Mouse (Mus musculus) midbrain, embryonic 10.5 days (tissue): ENCODE results near the gene Rbfox1. TPM values are rescaled to one million over a fixed set of nuclear protein-coding genes. Genes with fewer than 3 reads are reported as not detected.

Experiments used
- DNase-seq: peaks from one replicate; pipeline ENCODE4 v3.0.0-alpha.2; 2017; ENCODE audit warnings: low spot score
- H3K27ac ChIP-seq: fragments of 300-500 bp; sonication (generic); replicated peaks from 2 replicates; pipeline ENCODE4 v1.5.1; 2016; ENCODE audit warnings: mild to moderate bottlenecking
- H3K27me3 ChIP-seq: fragments of 300-500 bp; sonication (generic); 2 replicates; pipeline ENCODE4 v1.6.1; 2016; ENCODE audit warnings: low read depth, mild to moderate bottlenecking; ENCODE audit not compliant: poor library complexity, severe bottlenecking
- H3K36me3 ChIP-seq: fragments of 300-500 bp; sonication (generic); 2 replicates; pipeline ENCODE4 v1.6.1; 2016; ENCODE audit warnings: mild to moderate bottlenecking, moderate library complexity
- H3K4me1 ChIP-seq: fragments of 300-500 bp; sonication (generic); 2 replicates; pipeline ENCODE4 v1.6.1; 2016
- H3K4me3 ChIP-seq: fragments of 300-500 bp; sonication (generic); 2 replicates; pipeline ENCODE4 v1.5.1; 2016; ENCODE audit warnings: mild to moderate bottlenecking, moderate library complexity
- H3K9me3 ChIP-seq: fragments of 300-500 bp; sonication (generic); replicated peaks from 2 replicates; pipeline ENCODE4 v1.6.1; 2016; ENCODE audit warnings: mild to moderate bottlenecking
- WGBS: fragments of 180-500 bp; shearing (Covaris S2); methylation state at CpG from one replicate; pipeline ENCODE4 v1.1.7; 2016; 5-methylcytosine and 5-hydroxymethylcytosine counted together
- polyA plus RNA-seq: library from polyadenylated mRNA; unstranded; fragments of >200 nt; fragmentation: Nextera tagmentation; extraction: Ambion mirVana; gene quantifications from 2 replicates; pipeline ENCODE4 v1.2.1, GENCODE M21; 2016

Rbfox1 gene
- polyA plus RNA-seq, 1 experiment from 2014 or later, result 2.5 TPM

DNA sequence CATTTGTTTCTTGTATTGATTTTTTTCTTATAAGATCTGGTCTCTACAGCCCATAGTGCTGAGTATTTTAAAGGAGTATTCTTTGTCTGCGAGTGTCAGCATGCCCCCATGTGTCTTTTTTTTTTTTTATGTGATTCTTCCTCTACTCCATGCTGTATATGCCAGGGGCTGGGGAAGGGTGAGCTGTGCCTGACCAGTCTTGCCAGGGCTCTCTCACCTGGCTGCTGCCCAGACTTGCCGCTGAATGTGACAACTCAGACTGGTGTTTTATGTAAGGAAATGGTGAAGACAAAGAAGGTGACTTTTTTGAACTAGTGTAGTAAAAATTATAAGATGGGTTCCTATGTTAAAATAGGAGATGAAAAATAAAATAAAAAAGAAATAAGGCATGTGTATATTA is 1262.7 kb downstream of the Rbfox1 start:
- Histone ChIP-seq H3K4me3 (no peak overlapping the region), H3K4me1 (peaks cover 48% of the 10 kb centered on the region)

DNA sequence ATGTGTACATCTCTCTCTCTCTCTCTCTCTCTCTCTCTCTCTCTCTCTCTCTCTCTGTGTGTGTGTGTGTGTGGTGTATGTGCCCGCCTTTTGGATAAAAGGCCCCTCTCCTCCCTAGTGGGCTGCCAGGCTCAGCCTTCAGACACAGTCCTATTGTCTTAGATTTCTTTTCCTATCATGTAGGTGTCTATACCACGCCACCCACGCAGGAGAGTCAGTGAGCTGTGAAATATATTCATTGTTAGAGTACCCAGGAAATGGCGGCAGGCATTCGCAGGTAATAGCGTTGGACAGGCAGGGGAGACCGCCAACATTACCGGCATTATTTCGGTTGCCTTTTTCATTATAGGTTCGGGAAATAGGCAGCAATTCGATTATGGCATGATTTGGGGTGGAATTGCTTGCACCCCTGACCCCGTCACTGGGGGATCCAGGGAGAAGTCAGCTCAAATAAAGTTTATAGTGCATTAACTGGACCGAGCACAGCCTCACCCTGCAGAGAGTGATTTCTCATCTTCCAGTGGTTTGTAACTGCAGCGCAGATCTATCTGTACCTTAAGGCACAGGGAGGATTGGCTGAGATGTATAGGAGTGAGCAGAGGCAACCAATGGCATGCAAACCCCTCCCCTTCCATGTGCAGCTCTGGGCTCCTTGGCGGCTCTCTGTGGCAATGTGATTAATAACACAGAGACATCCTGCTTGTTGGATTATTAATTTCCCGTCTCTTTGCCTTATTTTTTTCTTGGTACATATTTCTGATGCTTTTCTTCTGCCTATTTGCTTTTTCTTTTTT is 1264.1 kb downstream of the Rbfox1 start:
- H3K27me3 ChIP-seq, result peaks cover 13% of the 10 kb centered on the region
- H3K36me3 ChIP-seq, result no peaks in the 10 kb centered on the region
- H3K4me3 ChIP-seq, result no peak overlapping the region
- no peaks in the 10 kb centered on the region for H3K9me3 ChIP-seq
- WGBS, result 80% methylated on average over 16 of the region's 16 CpGs
- peaks cover 52% of the 10 kb centered on the region for H3K4me1 ChIP-seq
- H3K27ac ChIP-seq, result no peak overlapping the region
- DNase-seq, result no peak

More for the DNA sequence above, 1262.7 kb downstream of the Rbfox1 start:
- WGBS, result 79% methylated on average over 2 of the region's 2 CpGs
- Histone ChIP-seq H3K27me3 (peaks cover 3% of the 10 kb centered on the region; the same call in 1 of the 2 replicates), H3K9me3 (no peaks in the 10 kb centered on the region), H3K36me3 (no peaks in the 10 kb centered on the region), H3K27ac (no peak overlapping the region)
- DNase-seq, result no peak

DNA sequence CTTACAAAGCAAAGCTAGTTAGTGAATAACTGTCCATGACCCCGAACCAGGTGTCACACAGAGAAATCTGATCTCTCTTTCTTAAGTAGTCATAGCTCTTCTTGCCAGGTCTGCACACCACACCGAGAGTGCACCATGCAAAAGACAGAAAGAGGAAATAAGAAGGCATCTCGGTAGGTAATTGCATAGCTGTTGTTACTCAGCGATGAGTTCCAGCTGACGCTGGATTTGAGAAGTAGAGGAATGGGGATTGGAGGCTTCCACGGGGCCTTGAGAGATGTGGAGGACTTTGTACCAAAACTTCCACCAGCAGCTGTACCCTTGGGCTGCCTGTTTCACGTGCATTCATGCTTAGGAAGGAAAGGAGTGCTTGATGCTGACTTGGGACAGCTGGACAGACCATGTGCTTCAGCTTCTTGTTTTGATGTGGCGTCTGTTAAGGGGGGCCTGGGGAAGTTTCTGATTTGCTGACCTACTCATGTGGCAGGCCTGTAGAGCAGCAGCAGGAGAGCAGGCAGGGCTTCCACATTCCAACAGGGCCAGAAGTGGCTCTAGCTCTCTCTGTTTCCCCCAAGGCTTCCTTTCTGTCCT is 1265.1 kb downstream of the Rbfox1 start:
- Histone ChIP-seq H3K27ac (no peak overlapping the region; the same call in 1 of the 2 replicates), H3K4me1 (peaks cover 51% of the 10 kb centered on the region), H3K9me3 (no peaks in the 10 kb centered on the region), H3K27me3 (peaks cover 22% of the 10 kb centered on the region), H3K36me3 (no peaks in the 10 kb centered on the region), H3K4me3 (no peak overlapping the region)
- WGBS, result 58% methylated on average over 8 of the region's 8 CpGs
- DNase-seq, result no peak

DNA sequence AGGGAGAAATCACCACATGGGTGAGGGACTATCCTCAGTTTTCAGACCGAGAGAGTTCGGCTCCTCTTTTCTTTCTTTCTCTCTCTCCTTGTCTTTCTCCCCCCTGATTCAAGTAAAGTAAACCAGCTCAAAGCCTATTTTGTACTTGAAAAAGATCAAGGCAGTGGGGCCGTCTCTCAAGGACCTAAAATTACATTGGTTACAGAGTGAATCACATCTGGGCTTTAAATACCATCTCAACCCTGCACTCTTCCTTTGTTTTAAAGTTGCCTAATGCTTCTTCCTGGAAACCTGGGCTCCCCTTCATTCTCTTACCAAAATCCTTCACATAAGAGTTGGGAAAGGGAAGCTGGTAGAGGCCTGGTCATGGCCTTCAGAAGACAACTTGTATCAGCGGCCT is 1267.2 kb downstream of the Rbfox1 start:
- WGBS, result 77% methylated on average over 4 of the region's 4 CpGs
- no peak for DNase-seq
- H3K4me1 ChIP-seq, result peaks cover 30% of the 10 kb centered on the region

DNA sequence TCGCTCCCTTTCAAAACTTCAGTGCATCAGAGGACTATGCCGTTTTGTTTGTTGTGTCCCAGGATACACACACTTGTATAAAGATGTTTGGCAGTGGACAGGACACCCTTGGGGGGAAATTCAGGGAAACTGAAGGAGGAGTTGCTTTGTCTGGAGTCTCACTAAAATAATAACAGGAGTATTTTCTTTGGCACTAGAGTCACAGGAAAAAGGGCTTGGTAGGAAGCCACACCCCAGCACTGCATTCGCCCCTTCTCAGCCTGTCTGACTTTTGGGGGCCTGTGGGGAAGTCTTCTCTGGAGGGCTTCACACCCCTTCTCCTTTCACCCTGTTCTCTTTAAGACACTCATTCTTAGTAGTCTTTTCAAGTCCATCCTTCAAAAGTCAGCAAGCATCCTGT is 1269.5 kb downstream of the Rbfox1 start:
- no peaks in the 10 kb centered on the region for H3K36me3 ChIP-seq
- no peak overlapping the region for H3K4me3 ChIP-seq
- WGBS, result 81% methylated on average over 3 of the region's 3 CpGs
- H3K4me1 ChIP-seq, result peaks cover 20% of the 10 kb centered on the region
- no peak for DNase-seq
- no peak overlapping the region for H3K27ac ChIP-seq
- H3K9me3 ChIP-seq, result no peaks in the 10 kb centered on the region
- peaks cover 18% of the 10 kb centered on the region for H3K27me3 ChIP-seq

More for the DNA sequence above, 1267.2 kb downstream of the Rbfox1 start:
- no peaks in the 10 kb centered on the region for H3K36me3 ChIP-seq
- H3K27ac ChIP-seq, result no peak overlapping the region
- H3K4me3 ChIP-seq, result no peak overlapping the region
- peaks cover 22% of the 10 kb centered on the region for H3K27me3 ChIP-seq
- H3K9me3 ChIP-seq, result no peaks in the 10 kb centered on the region

DNA sequence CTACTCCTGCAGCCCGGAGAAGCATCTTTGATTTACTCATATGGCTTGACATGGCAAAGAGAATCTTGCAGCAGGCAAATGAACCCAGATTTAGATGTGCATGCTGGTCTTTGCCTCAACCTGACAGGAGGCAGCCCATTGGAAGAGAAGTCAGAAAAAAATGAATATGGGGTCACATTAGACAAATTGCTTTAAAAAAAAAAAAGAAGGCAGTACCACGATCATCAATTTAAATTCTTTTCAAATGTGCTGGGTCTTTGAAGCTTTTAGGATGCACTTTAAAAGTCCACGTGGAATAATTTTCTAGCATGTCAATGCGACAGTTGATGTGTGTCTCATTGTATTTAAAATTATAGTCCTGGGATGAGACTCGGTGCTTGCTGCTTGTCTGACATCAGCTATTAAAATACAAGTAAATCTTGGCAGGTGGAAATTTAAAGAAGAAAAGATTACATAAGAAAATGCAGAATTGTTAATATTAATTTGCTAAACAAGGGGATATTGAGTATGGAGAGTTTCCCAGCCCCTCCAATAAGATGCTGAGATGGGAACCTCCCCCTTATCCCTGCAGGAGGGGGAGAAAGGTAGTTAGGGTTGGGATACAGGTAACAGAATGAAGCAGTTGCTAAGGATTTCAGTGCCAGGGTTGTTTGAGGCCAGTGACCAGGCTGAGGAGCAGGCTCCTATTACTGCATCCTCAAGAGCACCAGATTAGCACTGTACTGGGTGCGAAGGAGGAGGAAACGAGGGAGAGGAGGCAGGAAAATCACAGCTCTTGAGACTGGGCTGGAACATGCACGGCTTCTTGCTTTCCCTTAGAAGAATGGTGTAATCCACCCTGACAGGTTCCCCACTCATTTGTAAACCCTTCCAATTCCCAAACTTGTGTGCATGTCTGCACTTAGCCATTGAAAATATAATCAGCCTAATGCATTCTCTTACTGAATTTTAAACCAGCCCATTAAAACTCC is 1274.0 kb downstream of the Rbfox1 start:
- H3K27ac ChIP-seq, result no peak overlapping the region
- H3K4me1 ChIP-seq, result peaks cover 12% of the 10 kb centered on the region; the same call in 1 of the 2 replicates
- DNase-seq, result no peak
- H3K27me3 ChIP-seq, result peaks cover 10% of the 10 kb centered on the region
- no peaks in the 10 kb centered on the region for H3K36me3 ChIP-seq
- no peaks in the 10 kb centered on the region for H3K9me3 ChIP-seq
- H3K4me3 ChIP-seq, result no peak overlapping the region
- 81% methylated on average over 8 of the region's 8 CpGs for WGBS

GRCm38 (mm10) chr16:7159827-7160217 is 1274.7 kb downstream of the Rbfox1 start:
- H3K4me1 ChIP-seq, result peaks cover 12% of the 10 kb centered on the region; the same call in 1 of the 2 replicates
- H3K27ac ChIP-seq, result no peak overlapping the region
- 83% methylated on average over 6 of the region's 6 CpGs for WGBS
- no peaks in the 10 kb centered on the region for H3K9me3 ChIP-seq
- no peaks in the 10 kb centered on the region for H3K36me3 ChIP-seq
- DNase-seq, result no peak
- H3K27me3 ChIP-seq, result peaks cover 4% of the 10 kb centered on the region; the same call in 1 of the 2 replicates
- H3K4me3 ChIP-seq, result no peak overlapping the region

DNA sequence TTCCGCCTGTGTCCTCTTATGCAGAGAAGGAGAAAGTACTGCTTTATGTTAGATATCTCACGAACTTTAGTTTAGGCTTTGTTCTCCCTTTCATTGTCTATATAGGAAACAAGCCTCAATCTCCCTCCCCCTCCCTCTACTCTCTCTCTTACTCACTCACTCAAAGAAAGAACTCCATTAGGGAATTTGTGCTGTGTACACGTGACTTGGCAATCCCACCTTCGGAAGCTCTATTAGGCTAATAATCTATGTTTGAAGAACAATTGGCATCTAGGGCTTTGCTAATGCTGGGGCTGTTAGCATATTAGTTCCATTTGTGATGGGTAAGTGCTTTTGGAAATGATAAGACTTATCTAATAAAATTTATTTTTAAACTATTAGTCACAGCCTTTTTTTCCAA is 1277.0 kb downstream of the Rbfox1 start:
- no peaks in the 10 kb centered on the region for H3K27me3 ChIP-seq
- no peaks in the 10 kb centered on the region for H3K9me3 ChIP-seq
- WGBS, result 48% methylated on average over 4 of the region's 4 CpGs
- no peak overlapping the region for H3K4me3 ChIP-seq
- no peak overlapping the region for H3K27ac ChIP-seq
- peaks cover 12% of the 10 kb centered on the region; the same call in 1 of the 2 replicates for H3K4me1 ChIP-seq
- no peaks in the 10 kb centered on the region for H3K36me3 ChIP-seq
- DNase-seq, result no peak

- Histone ChIP-seq H3K27ac (no peak overlapping the region), H3K4me1 (peaks cover 12% of the 10 kb centered on the region; the same call in 1 of the 2 replicates), H3K36me3 (no peaks in the 10 kb centered on the region), H3K4me3 (no peak overlapping the region), H3K27me3 (no peaks in the 10 kb centered on the region), H3K9me3 (no peaks in the 10 kb centered on the region)
- no peak for DNase-seq
- WGBS, result 86% methylated on average over 4 of the region's 4 CpGs
Measured at GRCm38 (mm10) chr16:7163688-7164087, 1278.5 kb downstream of the Rbfox1 start.

- no peak for DNase-seq
- 88% methylated on average over 8 of the region's 8 CpGs for WGBS
- H3K4me1 ChIP-seq, result peaks cover 12% of the 10 kb centered on the region; the same call in 1 of the 2 replicates
- no peak overlapping the region for H3K27ac ChIP-seq
- H3K36me3 ChIP-seq, result no peaks in the 10 kb centered on the region
- H3K4me3 ChIP-seq, result no peak overlapping the region
- H3K27me3 ChIP-seq, result no peaks in the 10 kb centered on the region
- H3K9me3 ChIP-seq, result no peaks in the 10 kb centered on the region
Measured at GRCm38 (mm10) chr16:7164153-7164737, 1279.1 kb downstream of the Rbfox1 start.

DNA sequence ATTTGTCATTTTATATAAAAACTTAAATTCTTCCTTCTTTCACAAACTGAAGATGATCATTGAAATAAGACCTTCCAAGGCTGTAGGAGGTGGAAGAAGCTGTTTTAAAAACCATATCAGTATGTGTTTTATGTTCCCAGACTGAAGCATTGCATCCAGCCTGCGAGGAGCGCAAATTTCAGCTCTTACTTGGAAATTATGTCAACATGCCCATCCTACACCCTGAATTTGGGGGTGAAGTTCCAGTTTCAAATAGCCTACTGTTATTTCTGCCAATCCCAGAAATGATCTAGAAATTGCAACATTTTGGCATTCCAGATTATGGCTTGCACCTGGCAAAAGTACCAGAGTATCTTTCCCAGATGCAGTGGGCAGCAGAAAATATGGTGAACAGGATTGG is 1290.8 kb downstream of the Rbfox1 start:
- DNase-seq, result no peak
- WGBS, result 92% methylated on average over 2 of the region's 2 CpGs
- no peaks in the 10 kb centered on the region for H3K4me1 ChIP-seq

GRCm38 (mm10) chr16:7187788-7188187 is 1302.6 kb downstream of the Rbfox1 start:
- no peak overlapping the region for H3K27ac ChIP-seq
- no peaks in the 10 kb centered on the region for H3K27me3 ChIP-seq
- H3K36me3 ChIP-seq, result no peaks in the 10 kb centered on the region
- DNase-seq, result no peak
- H3K4me1 ChIP-seq, result peaks cover 5% of the 10 kb centered on the region; the same call in 1 of the 2 replicates
- WGBS, result 64% methylated on average over 2 of the region's 2 CpGs
- H3K9me3 ChIP-seq, result no peaks in the 10 kb centered on the region
- H3K4me3 ChIP-seq, result no peak overlapping the region

More for the DNA sequence above, 1290.8 kb downstream of the Rbfox1 start:
- H3K27ac ChIP-seq, result no peak overlapping the region
- H3K27me3 ChIP-seq, result no peaks in the 10 kb centered on the region
- H3K36me3 ChIP-seq, result no peaks in the 10 kb centered on the region
- H3K4me3 ChIP-seq, result no peak overlapping the region
- no peaks in the 10 kb centered on the region for H3K9me3 ChIP-seq
